Mouse (Mus musculus): ENCODE measurements around the gene Arf3. TPM values are rescaled to one million over a fixed set of nuclear protein-coding genes. Genes with fewer than 3 reads are reported as not detected.
A peak's percentile ranks its signal among the peaks of the same experiment; 100 is the strongest.

The Arf3 gene
- polyA plus RNA-seq, 1 experiment from 2014 or later, result 32.3 TPM

- DNase-seq (ENCODE audit: low spot score), result no peak
- no peaks in the 10 kb centered on the region for H3K9me3 ChIP-seq (ENCODE audit: control insufficient read depth, low read length)
- WGBS, result 83% methylated on average over 5 of the region's 5 CpGs
Measured at GRCm38 (mm10) chr15:98733976-98734566, 28.9 kb downstream of the Arf3 start.

GRCm38 (mm10) chr15:98733370-98733769 is 29.6 kb downstream of the Arf3 start:
- no peak for ATAC-seq (ENCODE audit: low FRiP score)
- 72% methylated on average over 6 of the region's 6 CpGs for WGBS

More at GRCm38 (mm10) chr15:98733976-98734566, 28.9 kb downstream of the Arf3 start:
- no peaks in the 10 kb centered on the region for H3K4me1 ChIP-seq (replicated peaks; ENCODE audit: control insufficient read depth, insufficient read depth, low read length)
- no peak overlapping the region for H3K9ac ChIP-seq (ENCODE audit: low read depth, low read length)
- H3K4me3 ChIP-seq (ENCODE audit: low read depth, low read length), result no peak overlapping the region
- no peaks in the 10 kb centered on the region for H3K27me3 ChIP-seq (ENCODE audit: control insufficient read depth, insufficient read depth, low read length)
- 0 out of 2 replicates have a peak, but pooled peaks cover 4% of the 10 kb centered on the region for H3K36me3 ChIP-seq (ENCODE audit: control insufficient read depth, insufficient read depth, low read length)
- no peak overlapping the region for H3K4me2 ChIP-seq (replicated peaks; ENCODE audit: low read depth, low read length)
- no peak overlapping the region for H3K27ac ChIP-seq (ENCODE audit: low read depth, low read length)
- no peak for ATAC-seq (ENCODE audit: low FRiP score)

GRCm38 (mm10) chr15:98732006-98732531 is 30.9 kb downstream of the Arf3 start:
- Histone ChIP-seq H3K4me3 (ENCODE audit: low read depth, low read length) (no peak overlapping the region), H3K27ac (ENCODE audit: low read depth, low read length) (no peak overlapping the region), H3K4me2 (replicated peaks; ENCODE audit: low read depth, low read length) (no peak overlapping the region), H3K36me3 (ENCODE audit: control insufficient read depth, insufficient read depth, low read length) (0 out of 2 replicates have a peak, but pooled peaks cover 4% of the 10 kb centered on the region), H3K9ac (ENCODE audit: low read depth, low read length) (no peak overlapping the region), H3K27me3 (ENCODE audit: control insufficient read depth, insufficient read depth, low read length) (peaks cover 2% of the 10 kb centered on the region; the same call in 1 of the 2 replicates), H3K4me1 (replicated peaks; ENCODE audit: control insufficient read depth, insufficient read depth, low read length) (peaks cover 2% of the 10 kb centered on the region; the same call in 1 of the 2 replicates), H3K9me3 (ENCODE audit: control insufficient read depth, low read length) (no peaks in the 10 kb centered on the region)
- ATAC-seq (ENCODE audit: low FRiP score) (no peak), DNase-seq (ENCODE audit: low spot score) (no peak)
- WGBS, result 65% methylated on average over 8 of the region's 8 CpGs

More at GRCm38 (mm10) chr15:98733370-98733769, 29.6 kb downstream of the Arf3 start:
- H3K9me3 ChIP-seq (ENCODE audit: control insufficient read depth, low read length), result no peaks in the 10 kb centered on the region
- no peaks in the 10 kb centered on the region for H3K27me3 ChIP-seq (ENCODE audit: control insufficient read depth, insufficient read depth, low read length)
- no peak for DNase-seq (ENCODE audit: low spot score)
- H3K4me3 ChIP-seq (ENCODE audit: low read depth, low read length), result no peak overlapping the region
- H3K4me2 ChIP-seq (replicated peaks; ENCODE audit: low read depth, low read length), result no peak overlapping the region
- H3K27ac ChIP-seq (ENCODE audit: low read depth, low read length), result no peak overlapping the region
- no peaks in the 10 kb centered on the region for H3K4me1 ChIP-seq (replicated peaks; ENCODE audit: control insufficient read depth, insufficient read depth, low read length)
- no peak overlapping the region for H3K9ac ChIP-seq (ENCODE audit: low read depth, low read length)
- 0 out of 2 replicates have a peak, but pooled peaks cover 4% of the 10 kb centered on the region for H3K36me3 ChIP-seq (ENCODE audit: control insufficient read depth, insufficient read depth, low read length)

- Histone ChIP-seq H3K9ac (ENCODE audit: low read depth, low read length) (no peak overlapping the region), H3K27ac (ENCODE audit: low read depth, low read length) (no peak overlapping the region), H3K4me2 (replicated peaks; ENCODE audit: low read depth, low read length) (no peak overlapping the region), H3K36me3 (ENCODE audit: control insufficient read depth, insufficient read depth, low read length) (no peaks in the 10 kb centered on the region), H3K4me1 (replicated peaks; ENCODE audit: control insufficient read depth, insufficient read depth, low read length) (peaks cover 5% of the 10 kb centered on the region; the same call in 1 of the 2 replicates), H3K9me3 (ENCODE audit: control insufficient read depth, low read length) (no peaks in the 10 kb centered on the region), H3K27me3 (ENCODE audit: control insufficient read depth, insufficient read depth, low read length) (peaks cover 8% of the 10 kb centered on the region; the same call in 1 of the 2 replicates), H3K4me3 (ENCODE audit: low read depth, low read length) (no peak overlapping the region)
- no peak for DNase-seq (ENCODE audit: low spot score)
- no peak for ATAC-seq (ENCODE audit: low FRiP score)
- 88% methylated on average over 6 of the region's 6 CpGs for WGBS
Measured at GRCm38 (mm10) chr15:98730790-98731189, 32.2 kb downstream of the Arf3 start.

- 72% methylated on average over 7 of the region's 7 CpGs for WGBS
- Histone ChIP-seq H3K4me2 (replicated peaks; ENCODE audit: low read depth, low read length) (no peak overlapping the region), H3K27me3 (ENCODE audit: control insufficient read depth, insufficient read depth, low read length) (peaks cover 8% of the 10 kb centered on the region; the same call in 1 of the 2 replicates), H3K36me3 (ENCODE audit: control insufficient read depth, insufficient read depth, low read length) (no peaks in the 10 kb centered on the region), H3K27ac (ENCODE audit: low read depth, low read length) (no peak overlapping the region), H3K9ac (ENCODE audit: low read depth, low read length) (no peak overlapping the region), H3K9me3 (ENCODE audit: control insufficient read depth, low read length) (no peaks in the 10 kb centered on the region), H3K4me3 (ENCODE audit: low read depth, low read length) (no peak overlapping the region), H3K4me1 (replicated peaks; ENCODE audit: control insufficient read depth, insufficient read depth, low read length) (peaks cover 5% of the 10 kb centered on the region; the same call in 1 of the 2 replicates)
- ATAC-seq (ENCODE audit: low FRiP score) (no peak), DNase-seq (ENCODE audit: low spot score) (no peak)
Measured at GRCm38 (mm10) chr15:98729791-98730545, 33.0 kb downstream of the Arf3 start.

- no peaks in the 10 kb centered on the region for H3K36me3 ChIP-seq (ENCODE audit: control insufficient read depth, insufficient read depth, low read length)
- H3K27ac ChIP-seq (ENCODE audit: low read depth, low read length), result no peak overlapping the region
- H3K9ac ChIP-seq (ENCODE audit: low read depth, low read length), result no peak overlapping the region
- no peak overlapping the region; the same call in 1 of the 2 replicates for H3K4me3 ChIP-seq (ENCODE audit: low read depth, low read length)
- peaks cover 11% of the 10 kb centered on the region; the same call in 1 of the 2 replicates for H3K27me3 ChIP-seq (ENCODE audit: control insufficient read depth, insufficient read depth, low read length)
- ATAC-seq (ENCODE audit: low FRiP score) (no peak), DNase-seq (ENCODE audit: low spot score) (no peak)
- no peaks in the 10 kb centered on the region for H3K9me3 ChIP-seq (ENCODE audit: control insufficient read depth, low read length)
- WGBS, result 40% methylated on average over 9 of the region's 9 CpGs
- H3K4me1 ChIP-seq (replicated peaks; ENCODE audit: control insufficient read depth, insufficient read depth, low read length), result peaks cover 5% of the 10 kb centered on the region; the same call in 1 of the 2 replicates
- no peak overlapping the region; the same call in 1 of the 2 replicates for H3K4me2 ChIP-seq (replicated peaks; ENCODE audit: low read depth, low read length)
Measured at GRCm38 (mm10) chr15:98728366-98728765, 34.6 kb downstream of the Arf3 start.

- DNase-seq (ENCODE audit: low spot score) (peak; percentile 74), ATAC-seq (ENCODE audit: low FRiP score) (peak; percentile 79)
- H3K4me3 ChIP-seq (ENCODE audit: low read depth, low read length), result peak within 1 kb of the TSS; percentile 41
- H3K4me1 ChIP-seq (replicated peaks; ENCODE audit: control insufficient read depth, insufficient read depth, low read length), result peaks cover 5% of the 10 kb centered on the region; the same call in 1 of the 2 replicates
- H3K27ac ChIP-seq (ENCODE audit: low read depth, low read length), result no peak within 1 kb of the TSS
- 1% methylated on average over 36 of the region's 39 CpGs for WGBS
- H3K9me3 ChIP-seq (ENCODE audit: control insufficient read depth, low read length), result no peaks in the 10 kb centered on the region
- peaks cover 11% of the 10 kb centered on the region; the same call in 1 of the 2 replicates for H3K27me3 ChIP-seq (ENCODE audit: control insufficient read depth, insufficient read depth, low read length)
- H3K36me3 ChIP-seq (ENCODE audit: control insufficient read depth, insufficient read depth, low read length), result no peaks in the 10 kb centered on the region
- peak within 1 kb of the TSS; percentile 85 for H3K4me2 ChIP-seq (replicated peaks; ENCODE audit: low read depth, low read length)
- H3K9ac ChIP-seq (ENCODE audit: low read depth, low read length), result peak within 1 kb of the TSS; percentile 56
Measured at GRCm38 (mm10) chr15:98727443-98728321, 35.3 kb downstream of the Arf3 start, which contains the start of gene Fkbp11. Gene Fkbp11, minus strand, starts transcription at chr15:98728198.

GRCm38 (mm10) chr15:98726746-98727145 is 36.3 kb downstream of the Arf3 start:
- Histone ChIP-seq H3K4me2 (replicated peaks; ENCODE audit: low read depth, low read length) (peak overlapping the region; percentile 85), H3K36me3 (ENCODE audit: control insufficient read depth, insufficient read depth, low read length) (no peaks in the 10 kb centered on the region), H3K27me3 (ENCODE audit: control insufficient read depth, insufficient read depth, low read length) (peaks cover 11% of the 10 kb centered on the region; the same call in 1 of the 2 replicates), H3K27ac (ENCODE audit: low read depth, low read length) (no peak overlapping the region), H3K4me3 (ENCODE audit: low read depth, low read length) (no peak overlapping the region; the same call in 1 of the 2 replicates), H3K9me3 (ENCODE audit: control insufficient read depth, low read length) (no peaks in the 10 kb centered on the region), H3K4me1 (replicated peaks; ENCODE audit: control insufficient read depth, insufficient read depth, low read length) (peaks cover 5% of the 10 kb centered on the region; the same call in 1 of the 2 replicates), H3K9ac (ENCODE audit: low read depth, low read length) (no peak overlapping the region)
- DNase-seq (ENCODE audit: low spot score) (no peak), ATAC-seq (ENCODE audit: low FRiP score) (no peak)
- 47% methylated on average over 7 of the region's 7 CpGs for WGBS
